Mouse (Mus musculus): Measurements from ENCODE around the gene Fat3. TPM values are rescaled to one million over a fixed set of nuclear protein-coding genes. Genes with fewer than 3 reads are reported as not detected.

Gene Fat3
- polyA plus RNA-seq (2016; fragmentation: Nextera tagmentation; extraction: Ambion mirVana): 5.9 and 6.5 TPM in 2 replicates

- Histone ChIP-seq H3K36me3 (no peaks in the 10 kb centered on the region), H3K9me3 (no peaks in the 10 kb centered on the region), H3K27me3 (ENCODE audit: insufficient read depth, poor library complexity, severe bottlenecking) (peaks cover 13% of the 10 kb centered on the region), H3K27ac (peak within 1 kb of the TSS; percentile 96), H3K4me3 (peak within 1 kb of the TSS; percentile 79), H3K4me1 (replicated peaks) (peaks cover 34% of the 10 kb centered on the region)
- DNase-seq (ENCODE audit: low spot score): peak; percentile 62
- WGBS: under 1% methylated on average over 21 of the region's 21 CpGs
These were observed at the start of gene Fat3 for GRCm38 (mm10) chr9:16501186-16501711. TSS of gene Fat3 (minus strand) at chr9:16501285.

DNA sequence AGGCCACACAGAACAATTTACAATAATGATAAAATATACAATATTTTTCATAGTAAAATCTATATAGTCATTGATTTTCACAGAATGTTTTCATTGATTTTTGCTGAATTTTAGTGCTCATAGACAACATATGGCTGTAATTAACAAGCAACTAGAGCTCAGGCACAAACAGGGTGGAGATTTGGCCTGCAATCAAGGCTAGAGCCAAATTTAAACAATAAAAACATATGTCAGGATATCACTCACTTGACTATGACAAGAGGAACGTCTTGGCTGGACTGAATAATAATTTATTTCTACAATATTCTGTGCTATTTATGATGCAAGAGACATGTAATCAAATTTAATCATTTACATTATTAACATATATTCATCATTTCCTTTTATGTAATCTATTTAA lies 31.8 kb upstream of the Fat3 start:
- H3K27ac ChIP-seq: no peak overlapping the region

GRCm38 (mm10) chr9:16517543-16517942 lies 16.5 kb upstream of the Fat3 start:
- H3K27me3 ChIP-seq (ENCODE audit: insufficient read depth, poor library complexity, severe bottlenecking): no peaks in the 10 kb centered on the region
- no peaks in the 10 kb centered on the region for H3K9me3 ChIP-seq
- no peak overlapping the region for H3K4me3 ChIP-seq
- H3K4me1 ChIP-seq (replicated peaks): no peaks in the 10 kb centered on the region
- H3K36me3 ChIP-seq: no peaks in the 10 kb centered on the region
- 63% methylated on average over 1 of the region's 1 CpGs for WGBS
- DNase-seq (ENCODE audit: low spot score): no peak
- H3K27ac ChIP-seq: no peak overlapping the region

More for the DNA sequence above, 31.8 kb upstream of the Fat3 start:
- 73% methylated on average over 1 of the region's 1 CpGs for WGBS
- Histone ChIP-seq H3K27me3 (ENCODE audit: insufficient read depth, poor library complexity, severe bottlenecking) (no peaks in the 10 kb centered on the region), H3K4me3 (no peak overlapping the region), H3K9me3 (no peaks in the 10 kb centered on the region), H3K4me1 (replicated peaks) (no peaks in the 10 kb centered on the region), H3K36me3 (no peaks in the 10 kb centered on the region)
- DNase-seq (ENCODE audit: low spot score): no peak

GRCm38 (mm10) chr9:16512005-16512404 lies 10.9 kb upstream of the Fat3 start:
- Histone ChIP-seq H3K36me3 (no peaks in the 10 kb centered on the region), H3K4me3 (no peak overlapping the region), H3K27ac (no peak overlapping the region), H3K27me3 (ENCODE audit: insufficient read depth, poor library complexity, severe bottlenecking) (no peaks in the 10 kb centered on the region), H3K9me3 (no peaks in the 10 kb centered on the region), H3K4me1 (replicated peaks) (no peaks in the 10 kb centered on the region)
- 55% methylated on average over 1 of the region's 1 CpGs for WGBS
- DNase-seq (ENCODE audit: low spot score): no peak

- no peak overlapping the region for H3K27ac ChIP-seq
- H3K9me3 ChIP-seq: no peaks in the 10 kb centered on the region
- H3K27me3 ChIP-seq (ENCODE audit: insufficient read depth, poor library complexity, severe bottlenecking): peaks cover 13% of the 10 kb centered on the region
- no peaks in the 10 kb centered on the region for H3K36me3 ChIP-seq
- no peak for DNase-seq (ENCODE audit: low spot score)
- no peak overlapping the region for H3K4me3 ChIP-seq
- peaks cover 24% of the 10 kb centered on the region for H3K4me1 ChIP-seq (replicated peaks)
- WGBS: 71% methylated on average over 2 of the region's 2 CpGs
These were observed 2.7 kb upstream of the Fat3 start for GRCm38 (mm10) chr9:16503776-16504175.

DNA sequence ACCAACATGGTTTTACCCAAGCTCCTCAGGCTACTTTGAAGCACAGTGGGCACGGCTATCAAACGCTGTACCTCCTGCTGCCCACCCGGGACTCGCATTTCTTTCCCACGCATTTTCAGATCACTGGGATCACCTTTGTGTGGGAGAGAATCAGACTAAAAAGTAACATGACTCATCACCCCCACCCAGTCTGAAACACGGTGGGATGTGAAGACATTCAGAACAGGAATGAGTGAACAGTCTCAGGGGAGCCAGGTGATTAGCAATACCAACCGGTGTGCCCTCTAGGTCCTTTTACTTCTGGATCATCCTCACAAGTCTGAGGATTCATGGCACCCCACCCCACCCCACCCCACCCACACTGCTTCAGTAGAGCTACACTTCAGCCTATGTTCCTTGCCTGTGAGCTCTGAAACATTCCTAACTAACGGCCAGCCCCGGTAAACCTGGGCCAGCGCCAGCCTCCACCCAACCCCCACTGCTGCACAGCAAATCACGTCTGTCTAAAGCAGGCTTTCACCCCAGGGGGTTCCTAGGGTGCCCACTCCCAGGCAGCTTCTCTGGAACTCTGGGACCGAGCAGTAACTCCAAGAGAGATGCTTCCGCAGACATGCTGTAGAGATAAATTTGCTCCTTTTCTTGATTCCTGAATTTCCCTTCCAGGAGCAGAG lies 1.7 kb upstream of the Fat3 start:
- WGBS: 10% methylated on average over 13 of the region's 13 CpGs
- Histone ChIP-seq H3K4me3 (peak overlapping the region; percentile 79), H3K27ac (peak overlapping the region; percentile 96), H3K27me3 (ENCODE audit: insufficient read depth, poor library complexity, severe bottlenecking) (peaks cover 13% of the 10 kb centered on the region), H3K9me3 (no peaks in the 10 kb centered on the region), H3K4me1 (replicated peaks) (peaks cover 33% of the 10 kb centered on the region), H3K36me3 (no peaks in the 10 kb centered on the region)
- DNase-seq (ENCODE audit: low spot score): no peak

DNA sequence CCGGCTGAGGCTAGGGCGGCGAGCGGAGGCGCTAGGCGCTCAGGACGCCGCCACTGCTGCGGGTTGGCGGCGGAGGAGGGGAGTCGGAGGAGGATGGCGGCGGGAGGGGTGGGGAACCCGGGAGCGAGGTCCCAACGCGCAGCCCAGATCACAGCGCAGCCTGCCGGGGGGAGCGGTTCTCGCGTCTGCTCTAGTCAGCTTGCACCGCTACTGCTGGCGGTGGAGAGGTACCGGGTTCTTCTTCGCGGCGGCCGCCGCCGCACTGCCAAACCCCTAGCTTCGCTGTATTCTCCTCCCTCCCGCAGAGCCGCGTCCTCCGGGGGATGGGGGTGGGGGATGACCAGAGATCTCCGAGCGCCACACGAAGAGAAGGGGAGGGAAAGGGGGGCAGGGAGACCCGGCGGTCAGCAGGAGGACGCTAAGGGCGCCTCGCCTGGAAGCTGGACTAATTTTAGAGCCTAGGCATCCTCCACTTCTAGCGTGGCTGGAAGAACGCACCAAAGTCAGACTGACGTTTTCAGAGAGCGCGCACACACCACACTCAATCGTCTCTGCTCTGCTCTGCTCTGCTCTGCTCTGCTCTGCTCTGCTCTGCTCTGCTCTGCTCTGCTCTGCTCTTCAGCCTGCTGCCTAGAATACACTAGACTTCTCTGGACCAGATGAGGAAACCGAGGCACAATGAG lies 1.0 kb upstream of the Fat3 start:
- Histone ChIP-seq H3K9me3 (no peaks in the 10 kb centered on the region), H3K4me3 (peak overlapping the region; percentile 79), H3K27me3 (ENCODE audit: insufficient read depth, poor library complexity, severe bottlenecking) (peaks cover 13% of the 10 kb centered on the region), H3K4me1 (replicated peaks) (peaks cover 34% of the 10 kb centered on the region), H3K36me3 (no peaks in the 10 kb centered on the region), H3K27ac (peak overlapping the region; percentile 96)
- WGBS: under 1% methylated on average over 52 of the region's 52 CpGs
- DNase-seq (ENCODE audit: low spot score): peak; percentile 85

DNA sequence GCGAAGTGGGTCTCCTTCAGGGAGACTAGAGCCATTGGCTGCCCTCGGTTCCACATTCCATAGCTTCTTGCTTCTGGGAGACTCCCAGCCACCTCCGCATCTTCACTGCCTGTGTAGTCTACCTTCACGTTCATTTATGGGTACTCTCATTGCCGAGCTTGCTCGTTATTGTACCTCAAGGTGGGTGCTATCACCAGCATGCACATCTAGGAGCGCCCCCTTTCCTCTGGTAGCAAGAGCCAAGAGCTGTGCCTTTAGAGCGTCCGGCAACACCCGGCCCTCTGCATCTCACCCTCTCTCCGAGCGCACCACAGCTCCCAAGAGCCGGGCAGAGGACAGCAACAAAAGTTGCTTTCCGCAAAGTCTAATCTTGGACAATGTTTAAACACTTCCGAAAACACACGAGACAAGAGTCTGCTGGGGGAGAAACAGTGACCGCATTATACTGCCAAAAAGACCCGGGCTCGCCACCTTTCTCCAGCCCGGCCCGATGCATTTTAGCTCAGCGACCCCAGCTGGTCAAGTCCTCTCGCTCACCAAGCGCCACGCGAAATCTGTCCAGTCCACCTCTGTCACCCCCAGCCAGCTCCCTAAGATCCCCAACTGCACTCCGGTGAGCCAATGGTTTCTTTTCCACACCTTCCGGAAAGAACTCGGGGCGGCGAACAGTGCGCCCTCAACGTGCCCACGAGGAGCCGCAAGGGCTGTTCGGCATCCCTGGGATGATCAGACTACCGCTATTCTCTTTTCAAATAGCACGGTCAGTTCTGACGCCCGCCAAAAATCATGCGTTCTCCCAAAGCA lies 501 bp downstream of the Fat3 start:
- Histone ChIP-seq H3K9me3 (no peaks in the 10 kb centered on the region), H3K27me3 (ENCODE audit: insufficient read depth, poor library complexity, severe bottlenecking) (peaks cover 13% of the 10 kb centered on the region)
- peak; percentile 82 for DNase-seq (ENCODE audit: low spot score)

GRCm38 (mm10) chr9:16499621-16500381 lies 1.3 kb downstream of the Fat3 start:
- Histone ChIP-seq H3K27ac (peak overlapping the region; percentile 96), H3K27me3 (ENCODE audit: insufficient read depth, poor library complexity, severe bottlenecking) (peaks cover 13% of the 10 kb centered on the region), H3K36me3 (no peaks in the 10 kb centered on the region), H3K4me1 (replicated peaks) (peaks cover 34% of the 10 kb centered on the region), H3K9me3 (no peaks in the 10 kb centered on the region), H3K4me3 (peak overlapping the region; percentile 79)
- under 1% methylated on average over 35 of the region's 35 CpGs for WGBS
- peak; percentile 84 for DNase-seq (ENCODE audit: low spot score)

More for the DNA sequence above, 501 bp downstream of the Fat3 start:
- Histone ChIP-seq H3K4me3 (peak overlapping the region; percentile 79), H3K27ac (peak overlapping the region; percentile 96), H3K36me3 (no peaks in the 10 kb centered on the region), H3K4me1 (replicated peaks) (peaks cover 34% of the 10 kb centered on the region)
- under 1% methylated on average over 41 of the region's 41 CpGs for WGBS

GRCm38 (mm10) chr9:16498876-16499275 lies 2.2 kb downstream of the Fat3 start:
- WGBS: 3% methylated on average over 4 of the region's 4 CpGs
- H3K4me3 ChIP-seq: peak overlapping the region; percentile 79
- DNase-seq (ENCODE audit: low spot score): peak; percentile 55
- peak overlapping the region; percentile 96 for H3K27ac ChIP-seq
- peaks cover 12% of the 10 kb centered on the region for H3K27me3 ChIP-seq (ENCODE audit: insufficient read depth, poor library complexity, severe bottlenecking)
- H3K9me3 ChIP-seq: no peaks in the 10 kb centered on the region
- no peaks in the 10 kb centered on the region for H3K36me3 ChIP-seq
- peaks cover 34% of the 10 kb centered on the region for H3K4me1 ChIP-seq (replicated peaks)

DNA sequence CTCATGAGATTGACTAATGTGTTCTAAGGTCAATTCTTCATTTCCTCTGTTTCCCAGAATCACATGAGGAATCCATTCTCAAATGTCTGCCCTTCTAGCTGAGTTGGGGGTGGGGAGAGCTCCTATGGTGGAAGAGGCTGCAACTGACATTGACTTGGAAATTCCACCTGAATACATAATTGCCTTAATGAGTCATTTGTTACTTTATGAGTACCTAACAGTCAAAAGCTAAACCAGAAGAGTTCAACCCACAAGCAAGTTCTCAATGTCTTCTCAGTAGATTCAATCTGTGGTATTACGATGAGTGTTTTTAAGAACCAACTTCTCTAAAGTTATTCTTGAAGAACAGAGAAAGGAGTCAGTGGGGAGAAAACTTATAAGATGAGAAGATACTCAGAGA lies 3.7 kb downstream of the Fat3 start:
- WGBS: 94% methylated on average over 1 of the region's 1 CpGs
- Histone ChIP-seq H3K36me3 (no peaks in the 10 kb centered on the region), H3K4me3 (no peak overlapping the region), H3K27me3 (ENCODE audit: insufficient read depth, poor library complexity, severe bottlenecking) (no peaks in the 10 kb centered on the region), H3K27ac (no peak overlapping the region), H3K9me3 (no peaks in the 10 kb centered on the region), H3K4me1 (replicated peaks) (peaks cover 22% of the 10 kb centered on the region)
- DNase-seq (ENCODE audit: low spot score): no peak

- Histone ChIP-seq H3K36me3 (no peaks in the 10 kb centered on the region), H3K4me3 (no peak overlapping the region), H3K27me3 (ENCODE audit: insufficient read depth, poor library complexity, severe bottlenecking) (no peaks in the 10 kb centered on the region), H3K27ac (no peak overlapping the region), H3K9me3 (no peaks in the 10 kb centered on the region), H3K4me1 (replicated peaks) (peaks cover 13% of the 10 kb centered on the region)
- no peak for DNase-seq (ENCODE audit: low spot score)
- 85% methylated on average over 3 of the region's 3 CpGs for WGBS
These were observed 4.8 kb downstream of the Fat3 start for GRCm38 (mm10) chr9:16496331-16496730.

Measured in hindbrain, embryonic 10.5 days (tissue).